Mouse (Mus musculus) ES-Bruce4 (cell line): ENCODE results near the gene Olfr1202.

ENCODE experiments used
- CTCF ChIP-seq: IDR thresholded peaks from one replicate; pipeline ENCODE4 v1.8.1; 2011; ENCODE audit warnings: low read depth, low read length
- EP300 ChIP-seq: IDR thresholded peaks from 2 replicates; pipeline ENCODE4 v1.6.1; 2011; ENCODE audit warnings: low read depth, low read length; ENCODE audit not compliant: insufficient read depth

DNA sequence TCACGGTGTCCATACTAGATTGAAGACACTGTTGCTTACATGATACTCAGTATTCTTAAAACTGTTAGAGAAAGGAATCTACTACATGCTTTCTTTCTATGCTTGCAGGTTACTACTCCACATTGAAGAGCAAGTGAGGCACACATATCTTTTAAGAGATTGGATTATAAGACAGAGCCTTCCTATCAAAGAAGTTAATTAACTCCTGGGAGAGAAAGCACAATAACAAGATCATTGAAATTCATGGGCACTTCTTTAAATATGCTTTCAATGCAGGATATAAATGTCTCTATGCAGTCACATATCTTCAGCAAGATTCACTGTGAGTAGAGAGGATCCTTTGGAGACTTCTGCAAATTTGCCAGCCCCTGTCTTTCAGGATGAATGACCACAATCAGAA lies 34.7 kb downstream of the Olfr1202 start, which contains the start of gene Olfr1204:
- TF ChIP-seq EP300 (no peak), CTCF (no peak)
